Mouse (Mus musculus): ENCODE data around the gene Vti1a. TPM values are rescaled to one million over a fixed set of nuclear protein-coding genes. Genes with fewer than 3 reads are reported as not detected.

Gene Vti1a
- polyA plus RNA-seq, 1 experiment from 2014 or later, result 33.4 TPM

DNA sequence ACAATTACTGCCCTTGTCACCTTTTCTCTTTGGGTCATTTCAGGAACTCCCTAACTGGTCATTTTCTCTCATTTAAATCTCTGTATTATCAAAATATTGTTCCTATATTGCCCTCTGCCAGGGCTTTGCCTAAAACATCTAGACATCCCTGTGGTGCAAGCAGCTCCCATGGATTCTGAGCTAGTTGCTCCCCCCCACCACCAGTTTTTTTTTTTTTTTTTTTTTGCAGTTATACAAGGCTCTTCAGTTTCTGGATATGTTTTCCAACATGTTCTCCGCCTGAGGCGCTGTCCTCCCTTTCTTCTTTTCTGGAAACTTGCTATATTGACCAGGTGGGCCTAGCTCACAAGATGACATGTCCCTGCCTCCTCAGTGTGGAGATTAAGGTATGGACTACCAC, 2.4 kb upstream of the Vti1a start:
- Histone ChIP-seq H3K4me2 (no peak overlapping the region; the same call in 1 of the 2 replicates), H3K9me3 (no peaks in the 10 kb centered on the region), H3K9ac (replicated peaks) (no peak overlapping the region), H3K4me1 (replicated peaks) (peaks cover 21% of the 10 kb centered on the region), H3K27ac (no peak overlapping the region), H3K4me3 (replicated peaks) (no peak overlapping the region), H3K27me3 (no peaks in the 10 kb centered on the region), H3K36me3 (peaks cover 43% of the 10 kb centered on the region)
- WGBS, result 100% methylated on average over 2 of the region's 2 CpGs
- ATAC-seq (ENCODE audit: insufficient number of reproducible peaks, insufficient read depth, low FRiP score, low TSS enrichment, low read depth), result no peak

GRCm38 (mm10) chr19:55315452-55316108, 515 bp upstream of the Vti1a start, which contains the start of gene Zdhhc6:
Zdhhc6 (minus strand) TSS chr19:55316032.
- Histone ChIP-seq H3K4me2 (peak within 1 kb of the TSS; percentile 94), H3K4me1 (replicated peaks) (peaks cover 21% of the 10 kb centered on the region), H3K4me3 (replicated peaks) (peak within 1 kb of the TSS; percentile 87), H3K27me3 (no peaks in the 10 kb centered on the region), H3K36me3 (peaks cover 23% of the 10 kb centered on the region), H3K27ac (peak within 1 kb of the TSS; percentile 91), H3K9ac (replicated peaks) (peak within 1 kb of the TSS; percentile 85), H3K9me3 (no peaks in the 10 kb centered on the region)
- peak; percentile 70 for ATAC-seq (ENCODE audit: insufficient number of reproducible peaks, insufficient read depth, low FRiP score, low TSS enrichment, low read depth)
- WGBS, result under 1% methylated on average over 60 of the region's 60 CpGs

DNA sequence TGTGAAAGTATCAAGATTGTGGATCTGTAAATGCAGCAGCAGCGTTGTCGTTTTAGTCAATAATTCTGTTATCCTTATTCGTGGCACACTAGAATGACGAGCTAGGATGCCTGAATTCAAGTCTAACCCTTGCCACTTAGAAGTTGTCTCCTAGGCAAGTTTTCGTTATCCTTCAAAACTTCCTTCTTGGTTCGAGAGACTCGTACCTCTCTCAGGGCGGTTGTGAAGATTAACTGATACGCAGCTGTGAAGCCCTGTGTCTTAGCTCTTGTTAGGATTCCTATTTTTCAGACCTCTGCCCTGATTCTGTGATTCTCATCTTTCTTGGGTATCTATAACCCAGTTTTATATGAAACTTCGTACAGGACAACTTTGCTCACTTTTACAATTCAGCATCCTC, 806 bp downstream of the Vti1a start:
- no peaks in the 10 kb centered on the region for H3K27me3 ChIP-seq
- peaks cover 11% of the 10 kb centered on the region for H3K36me3 ChIP-seq
- no peak for ATAC-seq (ENCODE audit: insufficient number of reproducible peaks, insufficient read depth, low FRiP score, low TSS enrichment, low read depth)
- no peak overlapping the region for H3K27ac ChIP-seq
- H3K4me2 ChIP-seq, result peak overlapping the region; percentile 94
- no peak overlapping the region; the same call in 1 of the 2 replicates for H3K9ac ChIP-seq (replicated peaks)
- 64% methylated on average over 10 of the region's 10 CpGs for WGBS
- peak overlapping the region; percentile 87 for H3K4me3 ChIP-seq (replicated peaks)
- H3K9me3 ChIP-seq, result no peaks in the 10 kb centered on the region
- peaks cover 21% of the 10 kb centered on the region for H3K4me1 ChIP-seq (replicated peaks)

DNA sequence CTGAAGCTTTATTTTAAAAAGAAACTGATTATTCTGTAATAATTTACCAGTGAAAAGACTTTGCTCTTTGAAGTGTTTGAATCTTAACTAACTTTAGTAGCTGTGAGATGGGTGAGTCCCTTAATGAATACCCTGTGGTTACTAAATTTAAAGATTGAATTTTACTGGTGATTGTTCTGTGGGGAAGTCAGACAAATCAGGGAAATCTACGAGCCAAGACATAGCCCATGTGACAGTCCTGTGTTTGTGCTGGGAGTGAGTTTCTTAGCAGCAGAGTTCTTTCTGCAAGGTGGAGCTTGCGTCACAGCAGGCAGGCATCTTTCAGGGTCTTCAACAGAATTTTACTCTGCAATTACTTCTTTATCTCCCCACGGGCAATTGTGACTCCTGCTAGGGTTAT, 2.9 kb downstream of the Vti1a start:
- ATAC-seq (ENCODE audit: insufficient number of reproducible peaks, insufficient read depth, low FRiP score, low TSS enrichment, low read depth), result no peak
- no peaks in the 10 kb centered on the region for H3K9me3 ChIP-seq
- WGBS, result 71% methylated on average over 3 of the region's 3 CpGs
- H3K4me3 ChIP-seq (replicated peaks), result no peak overlapping the region
- H3K36me3 ChIP-seq, result peaks cover 16% of the 10 kb centered on the region; the same call in 1 of the 2 replicates
- no peak overlapping the region for H3K27ac ChIP-seq
- H3K4me2 ChIP-seq, result no peak overlapping the region
- peaks cover 17% of the 10 kb centered on the region for H3K4me1 ChIP-seq (replicated peaks)
- no peak overlapping the region for H3K9ac ChIP-seq (replicated peaks)
- no peaks in the 10 kb centered on the region for H3K27me3 ChIP-seq

- Histone ChIP-seq H3K4me3 (replicated peaks) (no peak overlapping the region), H3K36me3 (peaks cover 19% of the 10 kb centered on the region; the same call in 1 of the 2 replicates), H3K4me1 (replicated peaks) (peaks cover 12% of the 10 kb centered on the region), H3K9me3 (no peaks in the 10 kb centered on the region), H3K27ac (no peak overlapping the region), H3K27me3 (no peaks in the 10 kb centered on the region), H3K4me2 (no peak overlapping the region), H3K9ac (replicated peaks) (no peak overlapping the region)
- 81% methylated on average over 5 of the region's 5 CpGs for WGBS
- ATAC-seq (ENCODE audit: insufficient number of reproducible peaks, insufficient read depth, low FRiP score, low TSS enrichment, low read depth), result no peak
These were observed 3.4 kb downstream of the Vti1a start for GRCm38 (mm10) chr19:55319521-55319920.

- no peaks in the 10 kb centered on the region for H3K9me3 ChIP-seq
- no peak overlapping the region for H3K4me3 ChIP-seq (replicated peaks)
- H3K36me3 ChIP-seq, result peaks cover 30% of the 10 kb centered on the region; the same call in 1 of the 2 replicates
- no peaks in the 10 kb centered on the region for H3K27me3 ChIP-seq
- H3K4me2 ChIP-seq, result no peak overlapping the region
- no peak overlapping the region for H3K9ac ChIP-seq (replicated peaks)
- no peak overlapping the region for H3K27ac ChIP-seq
- H3K4me1 ChIP-seq (replicated peaks), result no peaks in the 10 kb centered on the region
- ATAC-seq (ENCODE audit: insufficient number of reproducible peaks, insufficient read depth, low FRiP score, low TSS enrichment, low read depth), result no peak
- WGBS, result 97% methylated on average over 8 of the region's 8 CpGs
These were observed 6.5 kb downstream of the Vti1a start for GRCm38 (mm10) chr19:55322604-55323003.

DNA sequence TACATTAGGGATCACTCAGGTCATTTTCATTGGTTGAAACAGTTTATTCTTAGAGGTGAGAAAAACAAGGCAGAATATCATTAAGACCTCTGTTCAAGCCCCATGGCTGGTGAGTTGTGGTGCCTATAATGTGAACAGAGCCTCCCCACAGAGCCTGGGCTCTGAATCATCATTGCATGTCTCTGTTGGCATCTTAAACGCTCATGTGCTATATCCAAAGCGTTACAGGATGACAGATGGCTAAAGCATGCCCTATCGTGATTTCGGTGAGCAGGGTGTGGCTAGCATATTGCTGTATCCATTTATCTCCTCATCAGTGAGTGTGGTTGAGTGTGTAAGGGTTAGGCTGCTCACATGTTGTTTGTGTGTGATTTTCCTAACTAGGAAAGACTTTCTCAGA, 11.4 kb downstream of the Vti1a start:
- ATAC-seq (ENCODE audit: insufficient number of reproducible peaks, insufficient read depth, low FRiP score, low TSS enrichment, low read depth), result no peak
- Histone ChIP-seq H3K27me3 (no peaks in the 10 kb centered on the region), H3K9ac (replicated peaks) (no peak overlapping the region), H3K36me3 (peaks cover 71% of the 10 kb centered on the region), H3K9me3 (no peaks in the 10 kb centered on the region), H3K27ac (no peak overlapping the region), H3K4me1 (replicated peaks) (no peaks in the 10 kb centered on the region), H3K4me3 (replicated peaks) (no peak overlapping the region), H3K4me2 (no peak overlapping the region)
- 87% methylated on average over 4 of the region's 4 CpGs for WGBS

DNA sequence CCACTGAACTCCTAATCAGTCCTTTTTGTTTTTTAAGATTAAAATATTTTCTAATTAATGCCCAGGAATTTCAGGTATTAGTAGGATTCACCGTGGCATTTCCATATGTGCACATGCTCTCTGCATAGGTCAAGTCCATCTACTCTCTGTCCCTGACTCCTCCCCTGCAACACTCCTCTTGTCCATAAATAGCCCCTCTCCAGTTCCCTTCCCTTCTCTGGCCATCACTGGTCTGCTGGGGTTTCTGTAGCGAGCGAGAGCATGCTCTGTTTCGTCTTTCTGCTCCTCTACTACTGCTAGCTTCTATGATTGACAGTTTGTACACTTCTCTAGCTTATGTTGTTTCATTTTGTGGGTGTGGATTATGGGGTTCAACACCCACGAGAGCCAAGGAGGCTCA, 15.7 kb downstream of the Vti1a start:
- Histone ChIP-seq H3K4me2 (no peak overlapping the region), H3K4me3 (replicated peaks) (no peak overlapping the region), H3K36me3 (peaks cover 42% of the 10 kb centered on the region), H3K27me3 (no peaks in the 10 kb centered on the region), H3K9me3 (no peaks in the 10 kb centered on the region), H3K4me1 (replicated peaks) (no peaks in the 10 kb centered on the region), H3K9ac (replicated peaks) (no peak overlapping the region), H3K27ac (no peak overlapping the region)
- WGBS, result 97% methylated on average over 5 of the region's 5 CpGs
- ATAC-seq (ENCODE audit: insufficient number of reproducible peaks, insufficient read depth, low FRiP score, low TSS enrichment, low read depth), result no peak

GRCm38 (mm10) chr19:55332641-55333268, 16.7 kb downstream of the Vti1a start:
- no peaks in the 10 kb centered on the region for H3K9me3 ChIP-seq
- H3K27ac ChIP-seq, result no peak overlapping the region
- no peak overlapping the region for H3K4me2 ChIP-seq
- no peak overlapping the region for H3K4me3 ChIP-seq (replicated peaks)
- no peaks in the 10 kb centered on the region for H3K4me1 ChIP-seq (replicated peaks)
- ATAC-seq (ENCODE audit: insufficient number of reproducible peaks, insufficient read depth, low FRiP score, low TSS enrichment, low read depth), result peak; percentile 72
- H3K9ac ChIP-seq (replicated peaks), result no peak overlapping the region
- H3K27me3 ChIP-seq, result no peaks in the 10 kb centered on the region
- peaks cover 42% of the 10 kb centered on the region for H3K36me3 ChIP-seq
- WGBS, result 92% methylated on average over 8 of the region's 8 CpGs

DNA sequence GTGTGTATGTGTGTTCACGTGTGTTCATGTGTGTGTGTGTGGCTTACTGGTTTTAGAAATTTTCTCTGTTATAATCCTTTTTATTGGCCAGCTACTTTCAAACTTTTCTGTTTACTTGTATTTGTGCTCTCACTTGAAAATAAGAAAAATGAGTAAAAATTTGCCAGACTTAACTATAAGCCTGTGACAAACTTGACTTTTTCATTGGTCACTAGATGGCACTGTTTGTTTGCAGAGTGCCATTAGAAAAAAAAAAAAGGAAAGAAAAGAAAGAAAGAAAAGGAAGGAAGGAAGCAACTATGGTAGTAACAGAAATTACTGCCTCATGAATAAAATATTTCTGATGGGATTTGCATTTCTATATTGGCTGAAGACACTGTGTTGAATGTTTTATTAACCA, 19.8 kb downstream of the Vti1a start:
- H3K9me3 ChIP-seq, result no peaks in the 10 kb centered on the region
- H3K27ac ChIP-seq, result no peak overlapping the region
- 92% methylated on average over 1 of the region's 1 CpGs for WGBS
- no peak overlapping the region for H3K4me3 ChIP-seq (replicated peaks)
- peaks cover 11% of the 10 kb centered on the region for H3K36me3 ChIP-seq
- no peaks in the 10 kb centered on the region for H3K27me3 ChIP-seq
- H3K4me1 ChIP-seq (replicated peaks), result no peaks in the 10 kb centered on the region
- no peak overlapping the region for H3K4me2 ChIP-seq
- ATAC-seq (ENCODE audit: insufficient number of reproducible peaks, insufficient read depth, low FRiP score, low TSS enrichment, low read depth), result no peak
- no peak overlapping the region for H3K9ac ChIP-seq (replicated peaks)

GRCm38 (mm10) chr19:55336441-55336840, 20.3 kb downstream of the Vti1a start:
- H3K4me3 ChIP-seq (replicated peaks), result no peak overlapping the region
- no peak for ATAC-seq (ENCODE audit: insufficient number of reproducible peaks, insufficient read depth, low FRiP score, low TSS enrichment, low read depth)
- H3K4me1 ChIP-seq (replicated peaks), result no peaks in the 10 kb centered on the region
- H3K9ac ChIP-seq (replicated peaks), result no peak overlapping the region
- H3K9me3 ChIP-seq, result no peaks in the 10 kb centered on the region
- peaks cover 5% of the 10 kb centered on the region for H3K36me3 ChIP-seq
- H3K4me2 ChIP-seq, result no peak overlapping the region
- H3K27me3 ChIP-seq, result no peaks in the 10 kb centered on the region
- H3K27ac ChIP-seq, result no peak overlapping the region
- WGBS, result 87% methylated on average over 12 of the region's 12 CpGs
